Mouse (Mus musculus) bone marrow macrophage, adult 2 months (primary cell): ENCODE measurements around the gene Smpdl3b.

Source experiments
- CTCF ChIP-seq: IDR thresholded peaks from 2 replicates; pipeline ENCODE4 v1.5.1; 2012; ENCODE audit warnings: low read depth, mild to moderate bottlenecking, low read length, moderate library complexity
- POLR2A ChIP-seq: IDR thresholded peaks from 2 replicates; pipeline ENCODE4 v1.6.1; 2012; ENCODE audit warnings: mild to moderate bottlenecking, low read depth, low read length, borderline replicate concordance

- TF ChIP-seq CTCF (no peak), POLR2A (no peak)
Observed at GRCm38 (mm10) chr4:132803212-132803611, 46.2 kb upstream of the Smpdl3b start.
